Mouse (Mus musculus) MEL (cell line): ENCODE data around the gene Calml3. TPM values are rescaled to one million over a fixed set of nuclear protein-coding genes. Genes with fewer than 3 reads are reported as not detected.
"Not testable (repeated sequence)": the region's sequence is repeated elsewhere in the genome, so short reads cannot be mapped to it uniquely, and the experiment has no call there.

ENCODE experiments used
- DNase-seq: peaks from one replicate; pipeline ENCODE4 v3.0.0; 2011; ENCODE audit warnings: low read depth, low spot score
- H3K27ac ChIP-seq: 2 replicates; pipeline ENCODE4 v1.5.1; 2012; ENCODE audit warnings: low read depth, mild to moderate bottlenecking, control low read depth, low read length, moderate library complexity; ENCODE audit not compliant: control insufficient read depth
- H3K27me3 ChIP-seq, 2 experiments: fragments of 150-350 bp in 1 of 2; sonication (generic) in 1 of 2; 2 replicates each; pipeline ENCODE4 v1.6.1; 2012; ENCODE audit warnings: low read length in 2 of 2, mild to moderate bottlenecking in 2 of 2, improper control_type of control experiment in 1 of 2, moderate library complexity in 1 of 2; ENCODE audit not compliant: insufficient read depth in 2 of 2, control insufficient read depth in 1 of 2
- H3K36me3 ChIP-seq, 2 experiments: 2 replicates each; pipeline ENCODE4 v1.6.1; 2012 to 2014; ENCODE audit warnings: low read length in 2 of 2, improper control_type of control experiment in 1 of 2, inconsistent platforms in 1 of 2, mild to moderate bottlenecking in 1 of 2; ENCODE audit not compliant: insufficient read depth in 2 of 2, control insufficient read depth in 1 of 2
- H3K4me1 ChIP-seq, 2 experiments: fragments of 150-350 bp in 1 of 2; sonication (generic) in 1 of 2; 2 replicates each; pipeline ENCODE4 v1.6.1; 2012; ENCODE audit warnings: low read length in 2 of 2, improper control_type of control experiment in 1 of 2, mild to moderate bottlenecking in 1 of 2; ENCODE audit not compliant: insufficient read depth in 2 of 2, control insufficient read depth in 1 of 2
- H3K4me3 ChIP-seq, 2 experiments: fragments of 150-350 bp in 1 of 2; sonication (generic) in 1 of 2; 2 replicates each; pipeline ENCODE4 v1.5.1; 2012; ENCODE audit warnings: low read depth in 2 of 2, low read length in 2 of 2, mild to moderate bottlenecking in 2 of 2, moderate library complexity in 2 of 2, control low read depth in 1 of 2, improper control_type of control experiment in 1 of 2; ENCODE audit not compliant: control insufficient read depth in 1 of 2, insufficient read depth in 1 of 2
- H3K79me2 ChIP-seq: 2 replicates; pipeline ENCODE4 v1.6.1; 2012; ENCODE audit warnings: mild to moderate bottlenecking, low read length, moderate library complexity; ENCODE audit not compliant: control insufficient read depth, poor library complexity, insufficient read depth
- H3K9ac ChIP-seq: 2 replicates; pipeline ENCODE4 v1.6.1; 2012; ENCODE audit warnings: low read depth, mild to moderate bottlenecking, control low read depth, low read length, moderate library complexity; ENCODE audit not compliant: control insufficient read depth, poor library complexity, severe bottlenecking
- H3K9me3 ChIP-seq: fragments of 150-350 bp; sonication (generic); replicated peaks from 2 replicates; pipeline ENCODE4 v1.6.1; 2012; ENCODE audit warnings: mild to moderate bottlenecking, low read length, improper control_type of control experiment, moderate library complexity; ENCODE audit not compliant: insufficient read depth
- BHLHE40 ChIP-seq: IDR thresholded peaks from 2 replicates; pipeline ENCODE4 v1.6.1; 2012; ENCODE audit warnings: low read depth, mild to moderate bottlenecking, inconsistent platforms, low read length, improper control_type of control experiment, borderline replicate concordance
- CHD2 ChIP-seq: IDR thresholded peaks from 2 replicates; pipeline ENCODE4 v1.6.1; 2011; ENCODE audit warnings: low read length, improper control_type of control experiment
- CTCF ChIP-seq, 3 experiments: IDR thresholded peaks in 2 of 3; conservative IDR thresholded peaks in 1 of 3; 2 replicates each; pipeline ENCODE4 v1.5.1; 2011 to 2012; ENCODE audit warnings: low read length in 3 of 3, low read depth in 2 of 3, mild to moderate bottlenecking in 2 of 3, improper control_type of control experiment in 1 of 3, inconsistent platforms in 1 of 3, mixed read lengths in 1 of 3, moderate library complexity in 1 of 3; ENCODE audit not compliant: control insufficient read depth in 1 of 3, insufficient read depth in 1 of 3, poor library complexity in 1 of 3, severe bottlenecking in 1 of 3
- EP300 ChIP-seq, 2 experiments: IDR thresholded peaks; 2 replicates each; pipeline ENCODE4 v1.6.1; 2011; ENCODE audit warnings: improper control_type of control experiment in 2 of 2, low read length in 2 of 2, low read depth in 1 of 2, mild to moderate bottlenecking in 1 of 2
- GABPA ChIP-seq: IDR thresholded peaks from 2 replicates; pipeline ENCODE4 v1.6.1; 2012; ENCODE audit warnings: low read depth, mild to moderate bottlenecking, inconsistent platforms, low read length, improper control_type of control experiment, moderate library complexity
- HCFC1 ChIP-seq: IDR thresholded peaks from 2 replicates; pipeline ENCODE4 v1.6.1; 2012; ENCODE audit warnings: low read depth, mild to moderate bottlenecking, inconsistent platforms, low read length, improper control_type of control experiment, moderate library complexity
- JUND ChIP-seq: IDR thresholded peaks from 2 replicates; pipeline ENCODE4 v1.6.1; 2011; ENCODE audit warnings: low read depth, mild to moderate bottlenecking, improper control_type of control experiment, low read length
- KAT2A ChIP-seq: conservative IDR thresholded peaks from 2 replicates; pipeline ENCODE4 v1.6.1; 2012; ENCODE audit warnings: low read depth, low read length, improper control_type of control experiment, inconsistent platforms
- MAFK ChIP-seq: IDR thresholded peaks from 2 replicates; pipeline ENCODE4 v1.6.1; 2011; ENCODE audit warnings: low read depth, mild to moderate bottlenecking, low read length, improper control_type of control experiment, borderline replicate concordance
- MAX ChIP-seq: IDR thresholded peaks from 2 replicates; pipeline ENCODE4 v1.6.1; 2011; ENCODE audit warnings: low read length, improper control_type of control experiment
- MAZ ChIP-seq: IDR thresholded peaks from 2 replicates; pipeline ENCODE4 v1.6.1; 2012; ENCODE audit warnings: low read depth, mild to moderate bottlenecking, inconsistent platforms, low read length, improper control_type of control experiment
- MYB ChIP-seq: IDR thresholded peaks from 2 replicates; pipeline ENCODE4 v1.6.1; 2011; ENCODE audit warnings: mild to moderate bottlenecking, low read depth, low read length, improper control_type of control experiment
- NRF1 ChIP-seq: IDR thresholded peaks from 2 replicates; pipeline ENCODE4 v1.6.1; 2014; ENCODE audit warnings: low read depth, mild to moderate bottlenecking, inconsistent platforms, low read length, improper control_type of control experiment, moderate library complexity; ENCODE audit not compliant: poor library complexity, insufficient read depth, severe bottlenecking
- POLR2A ChIP-seq, 2 experiments: IDR thresholded peaks; 2 replicates each; pipeline ENCODE4 v1.6.1; 2011 to 2012; ENCODE audit warnings: low read length in 2 of 2, mild to moderate bottlenecking in 2 of 2, control low read depth in 1 of 2, improper control_type of control experiment in 1 of 2, low read depth in 1 of 2, moderate library complexity in 1 of 2; ENCODE audit not compliant: control insufficient read depth in 1 of 2, insufficient read depth in 1 of 2, poor library complexity in 1 of 2
- POLR2AphosphoS5 ChIP-seq: IDR thresholded peaks from 2 replicates; pipeline ENCODE4 v1.6.1; 2012; ENCODE audit warnings: low read depth, borderline replicate concordance, mild to moderate bottlenecking, inconsistent platforms, low read length, moderate library complexity, mixed read lengths
- TAL1 ChIP-seq: IDR thresholded peaks from 2 replicates; pipeline ENCODE4 v1.6.1; 2012; ENCODE audit warnings: mild to moderate bottlenecking, inconsistent platforms, low read length, moderate library complexity, mixed read lengths
- TBP ChIP-seq: IDR thresholded peaks from 2 replicates; pipeline ENCODE4 v1.8.0; 2011; ENCODE audit warnings: low read depth, low read length, improper control_type of control experiment
- TCF12 ChIP-seq: IDR thresholded peaks from 2 replicates; pipeline ENCODE4 v1.6.1; 2014; ENCODE audit warnings: low read depth, mild to moderate bottlenecking, inconsistent platforms, low read length, improper control_type of control experiment, moderate library complexity
- USF2 ChIP-seq, 2 experiments: IDR thresholded peaks; 2 replicates each; pipeline ENCODE4 v1.6.1; 2011 to 2012; ENCODE audit warnings: improper control_type of control experiment in 2 of 2, low read length in 2 of 2, borderline replicate concordance in 1 of 2, inconsistent platforms in 1 of 2, low read depth in 1 of 2, mild to moderate bottlenecking in 1 of 2; ENCODE audit not compliant: insufficient read depth in 1 of 2
- ZC3H11A ChIP-seq: IDR thresholded peaks from 2 replicates; pipeline ENCODE4 v1.6.1; 2012; ENCODE audit warnings: low read depth, mild to moderate bottlenecking, inconsistent platforms, low read length, improper control_type of control experiment
- ZKSCAN1 ChIP-seq: IDR thresholded peaks from 2 replicates; pipeline ENCODE4 v1.6.1; 2012; ENCODE audit warnings: low read depth, mild to moderate bottlenecking, inconsistent platforms, low read length, improper control_type of control experiment, moderate library complexity
- ZMIZ1 ChIP-seq: IDR thresholded peaks from 2 replicates; pipeline ENCODE4 v1.6.1; 2012; ENCODE audit warnings: low read depth, mild to moderate bottlenecking, inconsistent platforms, low read length, improper control_type of control experiment, moderate library complexity
- polyA plus RNA-seq, 2 experiments: library from polyadenylated mRNA; stranded (reverse) in 1 of 2; unstranded in 1 of 2; fragments of >175 nt in 1 of 2; fragments of >200 nt in 1 of 2; gene quantifications; 2 replicates each; pipeline versions ENCODE4 v1.2.1 to v1.2.4; 2012; ENCODE audit warnings: low replicate concordance in 2 of 2, low read depth in 1 of 2; ENCODE audit not compliant: insufficient read length in 2 of 2, insufficient read depth in 1 of 2, missing spikeins in 1 of 2
- total RNA-seq: library from RNA; depleted of rRNA; stranded (reverse); fragments of 300-350 nt; gene quantifications from 2 replicates; pipeline ENCODE4 v1.2.3, GENCODE M21; 2012; rRNA removed

Calml3 gene
- total RNA-seq (not detected in 2 replicates), polyA plus RNA-seq (not detected)

DNA sequence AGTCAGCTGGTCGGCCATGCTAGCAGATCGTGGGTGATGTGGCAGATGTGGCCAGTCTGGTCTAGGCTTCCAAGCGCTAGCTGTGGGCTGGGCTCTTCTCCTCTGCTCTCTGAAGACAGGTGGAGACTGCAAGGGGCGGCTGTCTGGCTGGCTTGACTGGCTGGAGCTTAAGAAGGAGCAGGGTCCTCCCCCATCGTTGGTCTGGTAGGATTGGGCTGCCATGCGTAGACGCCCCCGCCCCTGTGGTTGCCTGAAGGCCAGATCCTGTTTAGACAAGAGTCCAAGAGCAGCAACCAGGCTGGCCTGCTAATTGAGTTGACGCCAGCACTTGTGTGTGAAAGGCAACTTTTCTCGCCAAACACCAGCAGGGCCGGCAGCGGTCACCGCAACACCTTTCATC is at the start of gene Calml3:
TSS of gene Calml3 (minus strand) at position 131 of the 400 bp plus-strand sequence.
- Histone ChIP-seq H3K36me3 (peaks cover 0 to 2% of the 10 kb centered on the region in 2 experiments; a peak in 1 of 4 replicates), H3K9me3 (no peaks in the 10 kb centered on the region), H3K4me1 (peaks cover 0 to 3% of the 10 kb centered on the region in 2 experiments; a peak in 2 of 4 replicates), H3K9ac (no peak within 1 kb of the TSS), H3K79me2 (no peaks in the 10 kb centered on the region), H3K4me3 (no peak within 1 kb of the TSS)
- no peak for DNase-seq
- no peak for TF ChIP-seq NRF1
- TF ChIP-seq USF2 (IDR thresholded peaks at IDR 0.05; ENCODE audit: borderline replicate concordance in 1 of 2, insufficient read depth in 1 of 2, low read depth in 1 of 2, low read length in 2 of 2) = no peak
- no peak for TF ChIP-seq MAX
- TF ChIP-seq BHLHE40 = no peak
- TF ChIP-seq ZC3H11A = no peak
- TF ChIP-seq, all 39 proteins: peak for 0
- Histone ChIP-seq H3K27me3 (no peaks in the 10 kb centered on the region), H3K27ac (no peak within 1 kb of the TSS)

DNA sequence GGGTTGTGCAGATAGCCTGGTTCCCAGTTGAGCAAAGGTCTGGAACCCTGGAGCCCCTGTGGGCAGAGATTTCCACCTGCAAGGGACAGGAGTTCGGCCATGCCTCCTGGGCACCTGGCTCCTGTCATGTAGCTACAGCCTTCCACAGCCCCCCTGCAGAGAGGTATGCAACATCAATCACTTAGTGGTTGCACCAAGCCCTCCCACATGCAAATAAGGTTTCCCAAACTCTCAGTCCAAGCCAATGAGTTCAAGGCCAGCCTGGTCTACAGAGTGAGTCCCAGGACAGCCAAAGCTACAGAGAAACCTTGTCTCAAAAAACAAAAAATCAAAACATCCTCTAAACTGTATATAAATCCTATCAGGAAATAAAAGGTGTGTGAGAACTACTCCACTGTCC is 46.2 kb upstream of the Calml3 start:
- Histone ChIP-seq H3K9me3 (no peaks in the 10 kb centered on the region), H3K36me3 (no peaks in the 10 kb centered on the region), H3K4me1 (no peaks in the 10 kb centered on the region), H3K27me3 (no peaks in the 10 kb centered on the region; a peak in 1 of 4 replicates), H3K4me3 (no peak overlapping the region), H3K27ac (no peak overlapping the region), H3K79me2 (no peaks in the 10 kb centered on the region), H3K9ac (no peak overlapping the region)
- TF ChIP-seq POLR2A (IDR thresholded peaks at IDR 0.05; ENCODE audit: control insufficient read depth in 1 of 2, insufficient read depth in 1 of 2, low read depth in 1 of 2, low read length in 2 of 2, poor library complexity in 1 of 2) (no peak), POLR2AphosphoS5 (no peak), MAFK (no peak), MYB (no peak), NRF1 (no peak), USF2 (IDR thresholded peaks at IDR 0.05; ENCODE audit: borderline replicate concordance in 1 of 2, insufficient read depth in 1 of 2, low read depth in 1 of 2, low read length in 2 of 2) (no peak), ZKSCAN1 (no peak), GABPA (no peak), MAZ (no peak), TBP (no peak), ZMIZ1 (no peak), CHD2 (no peak), TCF12 (no peak), CTCF (IDR thresholded peaks at IDR 0.05 in 2 of 3, conservative IDR thresholded peaks at IDR 0.05 in 1 of 3; ENCODE audit: control insufficient read depth in 1 of 3, insufficient read depth in 1 of 3, low read depth in 2 of 3, low read length in 3 of 3, poor library complexity in 1 of 3, severe bottlenecking in 1 of 3) (no peak), TAL1 (no peak), KAT2A (no peak), JUND (no peak), HCFC1 (no peak), EP300 (IDR thresholded peaks at IDR 0.05; ENCODE audit: low read depth in 1 of 2, low read length in 2 of 2) (no peak)
- DNase-seq = no peak

DNA sequence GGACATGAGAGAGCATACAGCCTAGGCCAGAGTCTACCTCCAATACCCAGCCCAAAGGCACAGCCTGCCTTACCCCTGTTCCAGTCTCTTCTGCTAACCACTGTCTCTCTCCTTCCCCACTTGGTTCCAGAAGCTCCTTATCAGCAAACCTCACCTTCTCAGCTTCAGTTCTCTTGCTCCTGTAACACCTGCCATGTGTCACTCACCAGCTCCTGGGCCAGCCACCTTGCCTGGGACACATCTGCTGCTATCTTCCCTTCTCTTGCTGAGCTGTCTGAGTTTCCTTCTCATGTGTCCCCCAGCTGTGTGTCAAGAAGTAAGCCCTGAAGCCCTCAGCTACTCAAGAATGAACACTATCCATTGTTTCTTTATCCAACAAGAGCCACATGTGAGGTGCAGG is 36.5 kb upstream of the Calml3 start:
- H3K9me3 ChIP-seq, H3K27me3 ChIP-seq, H3K4me3 ChIP-seq, DNase-seq, H3K79me2 ChIP-seq, H3K27ac ChIP-seq, H3K36me3 ChIP-seq, H3K4me1 ChIP-seq, H3K9ac ChIP-seq: not testable (repeated sequence)

DNA sequence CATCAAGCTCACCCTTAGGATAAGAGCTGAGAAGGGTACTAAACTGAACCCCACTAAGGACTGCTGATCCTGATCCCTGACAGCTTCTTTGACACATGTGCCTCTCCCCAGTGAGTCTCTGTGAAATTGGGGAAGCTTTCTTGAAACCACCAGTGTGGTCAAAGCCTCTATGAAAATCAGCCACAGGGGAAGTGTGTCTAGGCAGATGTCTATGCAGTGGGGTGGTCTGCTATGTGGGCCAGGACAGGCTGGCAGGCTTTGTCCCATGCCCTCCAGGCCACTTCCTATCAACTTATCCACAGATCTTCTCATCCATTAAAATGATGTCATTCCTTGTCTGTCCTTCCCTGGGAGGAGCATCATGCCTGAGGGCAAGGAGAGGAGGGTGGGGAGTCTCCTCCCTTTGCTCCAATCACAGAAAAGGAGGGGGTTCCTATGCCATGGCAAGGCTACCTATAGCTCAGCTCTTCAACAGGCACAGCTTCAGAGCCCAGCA is 33.2 kb upstream of the Calml3 start, which contains the start of gene Calm4:
TSS of gene Calm4 (plus strand) at position 446 of the 496 bp plus-strand sequence.
- H3K9ac ChIP-seq, H3K27ac ChIP-seq: not testable (repeated sequence)

More for the DNA sequence above, 33.2 kb upstream of the Calml3 start, which contains the start of gene Calm4:
- not testable (repeated sequence) for H3K27me3 ChIP-seq, H3K79me2 ChIP-seq, H3K9me3 ChIP-seq, H3K36me3 ChIP-seq, DNase-seq, H3K4me3 ChIP-seq, H3K4me1 ChIP-seq
